Comparison of ENCODE assay signal across 14 mouse cellular contexts in genomic region chr10:78260916-78261650, GRCm38 (mm10). TPM values are rescaled to one million over a fixed set of nuclear protein-coding genes. Genes with fewer than 3 reads are reported as not detected.
DNase-seq lines count a peak whose midpoint lies in the region; ATAC-seq and TF ChIP-seq lines count a peak whose summit lies in the region.
"Had no signal": no experiment of that assay in that cellular context is flagged by ENCODE, and none has a peak within 500 bp of the region (broad histone marks: within the 10 kb centered on the region; RNA-seq: fewer than 3 reads in every experiment).

No protein-coding gene starts in this region.

- H3K27ac ChIP-seq in hindbrain, postnatal 0 days, result no peak overlapping the region
- H3K27ac ChIP-seq in hindbrain, embryonic 16.5 days (ENCODE audit: low read depth, low read length), result no peak overlapping the region
- H3K27ac ChIP-seq: embryonic facial prominence, embryonic 12.5 days; forebrain, embryonic 13.5 days; limb, embryonic 12.5 days had no signal

- peak; percentile 57; the same call in 1 of the 2 replicates for ATAC-seq in cerebellum, adult (ENCODE audit: insufficient number of reproducible peaks, low FRiP score, low TSS enrichment)
- peak; percentile 48; the same call in 1 of the 2 replicates for ATAC-seq in hindbrain, postnatal 0 days
- ATAC-seq in hindbrain, embryonic 16.5 days, result no peak
- ATAC-seq: forebrain, embryonic 13.5 days had no signal

- DNase-seq in cerebellum, postnatal 4 days (ENCODE audit: low spot score in 2 of 2), result no peak
- DNase-seq in hindbrain, postnatal 0 days (ENCODE audit: low spot score), result no peak
- DNase-seq in ZHBTc4 (ENCODE audit: low read depth, low spot score), result peak; percentile 50
- peak; percentile 38 to 46 for DNase-seq in cerebellum, postnatal 36 days
- no peak for DNase-seq in ovary, adult 18-20 months (ENCODE audit: low spot score)
- no peak for DNase-seq in frontal cortex, adult 2 months (ENCODE audit: extremely low spot score in 1 of 2, low spot score in 1 of 2)
- DNase-seq: layer of hippocampus, adult 9-11 months; lung, adult 2 months had no signal

- H3K4me2 ChIP-seq in hindbrain, postnatal 0 days (ENCODE audit: low read depth, low read length), result no peak overlapping the region
- H3K4me2 ChIP-seq in hindbrain, embryonic 16.5 days (ENCODE audit: low read length), result no peak overlapping the region
- H3K4me2 ChIP-seq: embryonic facial prominence, embryonic 12.5 days; forebrain, embryonic 13.5 days; limb, embryonic 12.5 days had no signal

- H3K4me1 ChIP-seq in hindbrain, postnatal 0 days (ENCODE audit: insufficient read depth, low read length), result no peaks in the 10 kb centered on the region
- no peaks in the 10 kb centered on the region for H3K4me1 ChIP-seq in hindbrain, embryonic 16.5 days (ENCODE audit: control insufficient read depth, insufficient read depth, low read depth, low read length)
- H3K4me1 ChIP-seq: forebrain, embryonic 13.5 days; limb, embryonic 12.5 days had no signal

- H3K4me3 ChIP-seq in hindbrain, postnatal 0 days (ENCODE audit: low read length), result no peak overlapping the region
- H3K4me3 ChIP-seq in hindbrain, embryonic 16.5 days (ENCODE audit: low read length), result no peak overlapping the region
- H3K4me3 ChIP-seq: embryonic facial prominence, embryonic 12.5 days; forebrain, embryonic 13.5 days; limb, embryonic 12.5 days had no signal

- no peak overlapping the region for H3K9ac ChIP-seq in hindbrain, postnatal 0 days (replicated peaks; ENCODE audit: low read length)
- no peak overlapping the region for H3K9ac ChIP-seq in hindbrain, embryonic 16.5 days (ENCODE audit: low read depth, low read length)
- H3K9ac ChIP-seq: embryonic facial prominence, embryonic 12.5 days; forebrain, embryonic 13.5 days; limb, embryonic 12.5 days had no signal

- TF ChIP-seq CTCF in hindbrain, postnatal 0 days (IDR thresholded peaks at IDR 0.05; ENCODE audit: low read depth), result no peak

- no peaks in the 10 kb centered on the region for H3K36me3 ChIP-seq in hindbrain, postnatal 0 days (ENCODE audit: insufficient read depth, low read length)
- no peaks in the 10 kb centered on the region for H3K36me3 ChIP-seq in hindbrain, embryonic 16.5 days (ENCODE audit: control insufficient read depth, insufficient read depth, low read length)
- H3K36me3 ChIP-seq: embryonic facial prominence, embryonic 12.5 days; G1E; limb, embryonic 12.5 days had no signal

- WGBS in hindbrain, postnatal 0 days, result 63% methylated on average over 7 of the region's 7 CpGs
- WGBS in hindbrain, embryonic 16.5 days, result 73% methylated on average over 7 of the region's 7 CpGs

- no peaks in the 10 kb centered on the region for H3K27me3 ChIP-seq in hindbrain, postnatal 0 days (ENCODE audit: insufficient read depth, low read length)
- no peaks in the 10 kb centered on the region for H3K27me3 ChIP-seq in hindbrain, embryonic 16.5 days (replicated peaks; ENCODE audit: control insufficient read depth, insufficient read depth, low read length)
- H3K27me3 ChIP-seq: embryonic facial prominence, embryonic 12.5 days; forebrain, embryonic 13.5 days; limb, embryonic 12.5 days had no signal

- no peaks in the 10 kb centered on the region for H3K9me3 ChIP-seq in hindbrain, postnatal 0 days (ENCODE audit: low read length)
- H3K9me3 ChIP-seq in hindbrain, embryonic 16.5 days (ENCODE audit: control insufficient read depth, low read length), result no peaks in the 10 kb centered on the region
- H3K9me3 ChIP-seq: embryonic facial prominence, embryonic 12.5 days; forebrain, embryonic 13.5 days; G1E; limb, embryonic 12.5 days had no signal

RNA-seq across cellular contexts. Expression of gene Trappc10, which starts 16.6 kb away (rescaled TPM):
- 87.2 and 96.9 TPM in 2 replicates for total RNA-seq in hindbrain, postnatal 0 days (2014; rRNA removed)
- 40.3 and 42.2 TPM in 2 replicates for polyA plus RNA-seq in hindbrain, postnatal 0 days (2015; fragmentation: Nextera tagmentation; extraction: Ambion mirVana)
- 11.3 and 21.5 TPM in 2 replicates for polyA plus RNA-seq in hindbrain, embryonic 16.5 days (2015; fragmentation: Nextera tagmentation; extraction: Ambion mirVana)
- polyA plus RNA-seq in frontal cortex, adult 2 months (2012; rRNA removed), result 53.7 and 63.0 TPM in 2 replicates

Comparison
In these comparisons a context has a peak if more than half of its experiments do, and no peak if none do; other contexts are left out.
1. DNase-seq: peak in ZHBTc4 (single experiment) and cerebellum, postnatal 36 days (2 of 2); none in cerebellum, postnatal 4 days (0 of 2), hindbrain, postnatal 0 days (single experiment), ovary, adult 18-20 months (single experiment) and frontal cortex, adult 2 months (0 of 2).